Mouse (Mus musculus): ENCODE data around the gene Ly6g6f. TPM values are rescaled to one million over a fixed set of nuclear protein-coding genes. Genes with fewer than 3 reads are reported as not detected.
A peak's percentile ranks its signal among the peaks of the same experiment; 100 is the strongest.

Ly6g6f gene
- polyA plus RNA-seq, 1 experiment from 2014 or later: 0.29 TPM

- peak overlapping the region; percentile 82 for H3K9ac ChIP-seq
- 55% methylated on average over 8 of the region's 8 CpGs for WGBS
- peak overlapping the region; percentile 59 for H3K4me3 ChIP-seq
- H3K36me3 ChIP-seq: peaks cover 35% of the 10 kb centered on the region
- H3K4me1 ChIP-seq (replicated peaks): peaks cover 11% of the 10 kb centered on the region
- H3K9me3 ChIP-seq (replicated peaks): no peaks in the 10 kb centered on the region
- H3K27ac ChIP-seq: peak overlapping the region; percentile 95
- H3K4me2 ChIP-seq: peak overlapping the region; percentile 74
- no peaks in the 10 kb centered on the region for H3K27me3 ChIP-seq
- ATAC-seq (replicated peaks; ENCODE audit: insufficient number of reproducible peaks, insufficient read depth, low FRiP score, low read depth): no peak
These were observed 4.9 kb upstream of the Ly6g6f start for GRCm38 (mm10) chr17:35090166-35090932.

- peak within 1 kb of the TSS; percentile 59 for H3K4me3 ChIP-seq
- peaks cover 11% of the 10 kb centered on the region for H3K4me1 ChIP-seq (replicated peaks)
- peak; percentile 97 for ATAC-seq (replicated peaks; ENCODE audit: insufficient number of reproducible peaks, insufficient read depth, low FRiP score, low read depth)
- no peaks in the 10 kb centered on the region for H3K27me3 ChIP-seq
- peak within 1 kb of the TSS; percentile 95 for H3K27ac ChIP-seq
- WGBS: 3% methylated on average over 67 of the region's 67 CpGs
- H3K36me3 ChIP-seq: peaks cover 22% of the 10 kb centered on the region
- peak within 1 kb of the TSS; percentile 74 for H3K4me2 ChIP-seq
- peak within 1 kb of the TSS; percentile 82 for H3K9ac ChIP-seq
- no peaks in the 10 kb centered on the region for H3K9me3 ChIP-seq (replicated peaks)
These were observed 3.6 kb upstream of the Ly6g6f start, which contains the start of gene Abhd16a for GRCm38 (mm10) chr17:35088825-35089644. Abhd16a (plus strand) TSS chr17:35089263.

GRCm38 (mm10) chr17:35088151-35088550 is 2.7 kb upstream of the Ly6g6f start:
- Histone ChIP-seq H3K27ac (no peak overlapping the region), H3K36me3 (peaks cover 15% of the 10 kb centered on the region), H3K4me2 (no peak overlapping the region), H3K4me3 (no peak overlapping the region), H3K4me1 (replicated peaks) (peaks cover 11% of the 10 kb centered on the region), H3K27me3 (no peaks in the 10 kb centered on the region), H3K9me3 (replicated peaks) (no peaks in the 10 kb centered on the region), H3K9ac (no peak overlapping the region)
- 29% methylated on average over 2 of the region's 2 CpGs for WGBS
- no peak for ATAC-seq (replicated peaks; ENCODE audit: insufficient number of reproducible peaks, insufficient read depth, low FRiP score, low read depth)

- no peak for ATAC-seq (replicated peaks; ENCODE audit: insufficient number of reproducible peaks, insufficient read depth, low FRiP score, low read depth)
- Histone ChIP-seq H3K36me3 (no peaks in the 10 kb centered on the region), H3K4me2 (no peak overlapping the region), H3K27ac (no peak overlapping the region), H3K9ac (no peak overlapping the region), H3K9me3 (replicated peaks) (no peaks in the 10 kb centered on the region), H3K4me3 (no peak overlapping the region), H3K27me3 (0 out of 2 replicates have a peak, but pooled peaks cover 4% of the 10 kb centered on the region), H3K4me1 (replicated peaks) (peaks cover 10% of the 10 kb centered on the region)
- 55% methylated on average over 3 of the region's 3 CpGs for WGBS
These were observed 1.4 kb downstream of the Ly6g6f start for GRCm38 (mm10) chr17:35083929-35084497.

GRCm38 (mm10) chr17:35082841-35083576 is 2.4 kb downstream of the Ly6g6f start:
- 0 out of 2 replicates have a peak, but pooled peaks cover 4% of the 10 kb centered on the region for H3K27me3 ChIP-seq
- H3K4me3 ChIP-seq: no peak overlapping the region
- H3K4me1 ChIP-seq (replicated peaks): peaks cover 12% of the 10 kb centered on the region
- 76% methylated on average over 16 of the region's 16 CpGs for WGBS
- no peaks in the 10 kb centered on the region for H3K9me3 ChIP-seq (replicated peaks)
- H3K27ac ChIP-seq: no peak overlapping the region
- no peaks in the 10 kb centered on the region for H3K36me3 ChIP-seq
- no peak overlapping the region for H3K4me2 ChIP-seq
- no peak overlapping the region for H3K9ac ChIP-seq
- no peak for ATAC-seq (replicated peaks; ENCODE audit: insufficient number of reproducible peaks, insufficient read depth, low FRiP score, low read depth)

GRCm38 (mm10) chr17:35080710-35081109 is 4.7 kb downstream of the Ly6g6f start:
- no peaks in the 10 kb centered on the region for H3K36me3 ChIP-seq
- peaks cover 26% of the 10 kb centered on the region for H3K4me1 ChIP-seq (replicated peaks)
- ATAC-seq (replicated peaks; ENCODE audit: insufficient number of reproducible peaks, insufficient read depth, low FRiP score, low read depth): no peak
- no peak overlapping the region for H3K4me3 ChIP-seq
- WGBS: 82% methylated on average over 4 of the region's 4 CpGs
- no peak overlapping the region for H3K4me2 ChIP-seq
- H3K9me3 ChIP-seq (replicated peaks): no peaks in the 10 kb centered on the region
- H3K27ac ChIP-seq: no peak overlapping the region
- 0 out of 2 replicates have a peak, but pooled peaks cover 4% of the 10 kb centered on the region for H3K27me3 ChIP-seq
- no peak overlapping the region for H3K9ac ChIP-seq

GRCm38 (mm10) chr17:35080248-35080647 is 5.2 kb downstream of the Ly6g6f start:
- H3K4me3 ChIP-seq: no peak overlapping the region
- H3K4me2 ChIP-seq: peak overlapping the region; percentile 52
- H3K27ac ChIP-seq: 0 out of 2 replicates have a peak overlapping the region, but pooled peaks have one; percentile 8
- H3K4me1 ChIP-seq (replicated peaks): peaks cover 26% of the 10 kb centered on the region
- no peaks in the 10 kb centered on the region for H3K36me3 ChIP-seq
- H3K9ac ChIP-seq: no peak overlapping the region
- ATAC-seq (replicated peaks; ENCODE audit: insufficient number of reproducible peaks, insufficient read depth, low FRiP score, low read depth): no peak
- 0 out of 2 replicates have a peak, but pooled peaks cover 4% of the 10 kb centered on the region for H3K27me3 ChIP-seq
- no peaks in the 10 kb centered on the region for H3K9me3 ChIP-seq (replicated peaks)
- WGBS: 35% methylated on average over 6 of the region's 6 CpGs

- no peak; the same call in 1 of the 2 replicates for ATAC-seq (replicated peaks; ENCODE audit: insufficient number of reproducible peaks, insufficient read depth, low FRiP score, low read depth)
- Histone ChIP-seq H3K36me3 (no peaks in the 10 kb centered on the region), H3K4me3 (no peak overlapping the region), H3K9ac (no peak overlapping the region), H3K9me3 (replicated peaks) (no peaks in the 10 kb centered on the region), H3K27ac (0 out of 2 replicates have a peak overlapping the region, but pooled peaks have one; percentile 8), H3K27me3 (0 out of 2 replicates have a peak, but pooled peaks cover 4% of the 10 kb centered on the region), H3K4me2 (peak overlapping the region; percentile 52), H3K4me1 (replicated peaks) (peaks cover 26% of the 10 kb centered on the region)
- 17% methylated on average over 9 of the region's 9 CpGs for WGBS
These were observed 5.6 kb downstream of the Ly6g6f start for GRCm38 (mm10) chr17:35079778-35080177.

GRCm38 (mm10) chr17:35077786-35078233 is 7.6 kb downstream of the Ly6g6f start, which contains the start of gene Ly6g6d:
Ly6g6d (minus strand) TSS chr17:35078065.
- Histone ChIP-seq H3K27ac (peak within 1 kb of the TSS; percentile 10; the same call in 1 of the 2 replicates), H3K27me3 (peaks cover 4% of the 10 kb centered on the region; the same call in 1 of the 2 replicates), H3K4me2 (peak within 1 kb of the TSS; percentile 59), H3K36me3 (no peaks in the 10 kb centered on the region), H3K9ac (peak within 1 kb of the TSS; percentile 42), H3K4me3 (peak within 1 kb of the TSS; percentile 37), H3K4me1 (replicated peaks) (peaks cover 26% of the 10 kb centered on the region), H3K9me3 (replicated peaks) (no peaks in the 10 kb centered on the region)
- peak; percentile 43; the same call in 1 of the 2 replicates for ATAC-seq (replicated peaks; ENCODE audit: insufficient number of reproducible peaks, insufficient read depth, low FRiP score, low read depth)
- WGBS: 12% methylated on average over 14 of the region's 14 CpGs

GRCm38 (mm10) chr17:35077285-35077684 is 8.1 kb downstream of the Ly6g6f start:
- H3K27ac ChIP-seq: peak overlapping the region; percentile 10; the same call in 1 of the 2 replicates
- H3K27me3 ChIP-seq: peaks cover 4% of the 10 kb centered on the region; the same call in 1 of the 2 replicates
- WGBS: 41% methylated on average over 2 of the region's 2 CpGs
- H3K4me1 ChIP-seq (replicated peaks): peaks cover 26% of the 10 kb centered on the region
- ATAC-seq (replicated peaks; ENCODE audit: insufficient number of reproducible peaks, insufficient read depth, low FRiP score, low read depth): no peak
- H3K9ac ChIP-seq: peak overlapping the region; percentile 14; the same call in 1 of the 2 replicates
- no peaks in the 10 kb centered on the region for H3K9me3 ChIP-seq (replicated peaks)
- peak overlapping the region; percentile 37 for H3K4me3 ChIP-seq
- no peaks in the 10 kb centered on the region for H3K36me3 ChIP-seq
- H3K4me2 ChIP-seq: peak overlapping the region; percentile 59

Data from heart, embryonic 15.5 days (tissue).